Mouse (Mus musculus) adrenal gland, adult 18-20 months (tissue): ENCODE results near the gene P2rx5. TPM values are rescaled to one million over a fixed set of nuclear protein-coding genes. Genes with fewer than 3 reads are reported as not detected.

Experiments used
- DNase-seq, 2 experiments: peaks; one replicate each; pipeline ENCODE4 v3.0.0; 2021 to 2022; ENCODE audit warnings: low spot score in 2 of 2
- total RNA-seq, 2 experiments: library from RNA; stranded (reverse); gene quantifications; 1 replicate in 1 of 2; 2 replicates in 1 of 2; pipeline ENCODE4 v1.2.3; 2021

P2rx5 gene
- total RNA-seq, 2 experiments from 2014 or later: 4.6 to 19.3 TPM

- DNase-seq: no peak
Measured at GRCm38 (mm10) chr11:73172186-73172585, 12.0 kb downstream of the P2rx5 start.

- DNase-seq: no peak
Measured at GRCm38 (mm10) chr11:73175612-73176011, 15.4 kb downstream of the P2rx5 start.

GRCm38 (mm10) chr11:73176186-73176585 lies 16.0 kb downstream of the P2rx5 start:
- DNase-seq: no peak

GRCm38 (mm10) chr11:73176608-73177508 lies 16.6 kb downstream of the P2rx5 start, which contains the start of the genes Emc6 and Tax1bp3:
Gene Emc6 (minus strand): TSS chr11:73177037.
Gene Tax1bp3 (plus strand): TSS chr11:73177083.
- peak; percentile 95 to 97 for DNase-seq

- peak; percentile 73 to 77 for DNase-seq
Measured at GRCm38 (mm10) chr11:73177509-73177875, 17.3 kb downstream of the P2rx5 start.

GRCm38 (mm10) chr11:73177895-73178294 lies 17.7 kb downstream of the P2rx5 start:
- peak in 1 of 2 experiments; percentile 20 for DNase-seq

- no peak for DNase-seq
Measured at GRCm38 (mm10) chr11:73185872-73186615, 25.8 kb downstream of the P2rx5 start.

- no peak for DNase-seq
Measured at GRCm38 (mm10) chr11:73187231-73187630, 27.0 kb downstream of the P2rx5 start.

GRCm38 (mm10) chr11:73193047-73193446 lies 32.8 kb downstream of the P2rx5 start:
- peak in 1 of 2 experiments; percentile 23 for DNase-seq

- no peak for DNase-seq
Measured at GRCm38 (mm10) chr11:73194444-73194843, 34.2 kb downstream of the P2rx5 start.

GRCm38 (mm10) chr11:73198190-73198589 lies 38.0 kb downstream of the P2rx5 start:
- no peak for DNase-seq

GRCm38 (mm10) chr11:73198603-73199229 lies 38.5 kb downstream of the P2rx5 start, which contains the start of gene Ctns:
Gene Ctns (minus strand): TSS chr11:73199042.
- DNase-seq: no peak

GRCm38 (mm10) chr11:73199230-73199712 lies 39.0 kb downstream of the P2rx5 start, which contains the start of gene Shpk:
Gene Shpk (plus strand): TSS chr11:73199460.
- peak; percentile 85 to 86 for DNase-seq

- no peak for DNase-seq
Measured at GRCm38 (mm10) chr11:73199879-73200278, 39.7 kb downstream of the P2rx5 start.

- DNase-seq: no peak
Measured at GRCm38 (mm10) chr11:73201021-73201420, 40.8 kb downstream of the P2rx5 start.

- no peak for DNase-seq
Measured at GRCm38 (mm10) chr11:73201597-73201996, 41.4 kb downstream of the P2rx5 start.

GRCm38 (mm10) chr11:73203895-73204294 lies 43.7 kb downstream of the P2rx5 start:
- no peak for DNase-seq

- no peak for DNase-seq
Measured at GRCm38 (mm10) chr11:73205194-73205593, 45.0 kb downstream of the P2rx5 start.

GRCm38 (mm10) chr11:73207621-73208020 lies 47.4 kb downstream of the P2rx5 start:
- DNase-seq: no peak

- DNase-seq: no peak
Measured at GRCm38 (mm10) chr11:73213956-73214355, 53.7 kb downstream of the P2rx5 start.

- no peak for DNase-seq
Measured at GRCm38 (mm10) chr11:73219671-73220070, 59.5 kb downstream of the P2rx5 start.
